11 mouse cellular contexts compared by ENCODE assay signal in genomic region chr11:31362330-31362729, GRCm38 (mm10). TPM values are rescaled to one million over a fixed set of nuclear protein-coding genes. Genes with fewer than 3 reads are reported as not detected.
DNase-seq lines count a peak whose midpoint lies in the region; ATAC-seq and TF ChIP-seq lines count a peak whose summit lies in the region.
"Had no signal": no experiment of that assay in that cellular context is flagged by ENCODE, and none has a peak within 500 bp of the region (broad histone marks: within the 10 kb centered on the region; RNA-seq: fewer than 3 reads in every experiment).

No protein-coding gene starts in this region.

- no peak overlapping the region for H3K27ac ChIP-seq in kidney, embryonic 15.5 days
- H3K27ac ChIP-seq in lung, embryonic 14.5 days (ENCODE audit: low read depth), result no peak overlapping the region
- no peak overlapping the region for H3K27ac ChIP-seq in midbrain, embryonic 13.5 days
- H3K27ac ChIP-seq: hindbrain, embryonic 15.5 days; liver, embryonic 15.5 days had no signal

- H3K9ac ChIP-seq in kidney, embryonic 15.5 days, result no peak overlapping the region
- no peak overlapping the region for H3K9ac ChIP-seq in lung, embryonic 14.5 days
- no peak overlapping the region for H3K9ac ChIP-seq in midbrain, embryonic 13.5 days (replicated peaks)
- H3K9ac ChIP-seq: hindbrain, embryonic 15.5 days; liver, embryonic 15.5 days had no signal

- DNase-seq in cerebellum, postnatal 10 days, result peak; percentile 53 to 69
- DNase-seq in cerebellum, adult 18-20 months, result no peak
- DNase-seq in kidney, postnatal 10 days, result peak; percentile 24
- DNase-seq in heart, adult 8-10 months (ENCODE audit: low spot score), result peak; percentile 45
- DNase-seq in lung, embryonic 14.5 days, result peak; percentile 67
- no peak for DNase-seq in spleen, adult 18-20 months

- H3K4me3 ChIP-seq in kidney, embryonic 15.5 days (replicated peaks), result no peak overlapping the region
- H3K4me3 ChIP-seq in lung, embryonic 14.5 days (ENCODE audit: low read depth, low read length), result no peak overlapping the region
- H3K4me3 ChIP-seq in midbrain, embryonic 13.5 days (replicated peaks), result no peak overlapping the region
- H3K4me3 ChIP-seq: hindbrain, embryonic 15.5 days; liver, embryonic 15.5 days; myocyte had no signal

- no peaks in the 10 kb centered on the region for H3K9me3 ChIP-seq in kidney, embryonic 15.5 days (replicated peaks)
- no peaks in the 10 kb centered on the region for H3K9me3 ChIP-seq in lung, embryonic 14.5 days (ENCODE audit: low read depth, low read length)
- no peaks in the 10 kb centered on the region for H3K9me3 ChIP-seq in midbrain, embryonic 13.5 days
- H3K9me3 ChIP-seq: hindbrain, embryonic 15.5 days; liver, embryonic 15.5 days had no signal

- no peak for TF ChIP-seq CTCF in lung, embryonic 14.5 days (IDR thresholded peaks at IDR 0.05; ENCODE audit: low read depth)

- 83% methylated on average over 3 of the region's 3 CpGs for WGBS in kidney, embryonic 15.5 days
- WGBS in lung, embryonic 14.5 days, result 58% methylated on average over 3 of the region's 3 CpGs
- 82% methylated on average over 3 of the region's 3 CpGs for WGBS in midbrain, embryonic 13.5 days

- peaks cover 7% of the 10 kb centered on the region for H3K27me3 ChIP-seq in kidney, embryonic 15.5 days
- peaks cover 1% of the 10 kb centered on the region; the same call in 1 of the 2 replicates for H3K27me3 ChIP-seq in lung, embryonic 14.5 days (ENCODE audit: insufficient read depth, low read length)
- peaks cover 2% of the 10 kb centered on the region for H3K27me3 ChIP-seq in midbrain, embryonic 13.5 days

- H3K4me1 ChIP-seq in kidney, embryonic 15.5 days, result peaks cover 7% of the 10 kb centered on the region; the same call in 1 of the 2 replicates
- H3K4me1 ChIP-seq in lung, embryonic 14.5 days (ENCODE audit: insufficient read depth), result no peaks in the 10 kb centered on the region
- H3K4me1 ChIP-seq in midbrain, embryonic 13.5 days (replicated peaks), result no peaks in the 10 kb centered on the region
- H3K4me1 ChIP-seq: hindbrain, embryonic 15.5 days; liver, embryonic 15.5 days had no signal

- H3K36me3 ChIP-seq in kidney, embryonic 15.5 days, result no peaks in the 10 kb centered on the region
- H3K36me3 ChIP-seq in lung, embryonic 14.5 days (ENCODE audit: insufficient read depth), result no peaks in the 10 kb centered on the region
- no peaks in the 10 kb centered on the region for H3K36me3 ChIP-seq in midbrain, embryonic 13.5 days
- H3K36me3 ChIP-seq: hindbrain, embryonic 15.5 days; liver, embryonic 15.5 days had no signal

- ATAC-seq in kidney, embryonic 15.5 days (replicated peaks; ENCODE audit: low FRiP score), result no peak
- ATAC-seq in lung, embryonic 14.5 days (ENCODE audit: insufficient read depth), result peak; percentile 73; the same call in 1 of the 2 replicates
- no peak for ATAC-seq in midbrain, embryonic 13.5 days

- H3K4me2 ChIP-seq in kidney, embryonic 15.5 days, result no peak overlapping the region
- H3K4me2 ChIP-seq in lung, embryonic 14.5 days, result no peak overlapping the region
- no peak overlapping the region for H3K4me2 ChIP-seq in midbrain, embryonic 13.5 days (replicated peaks)
- H3K4me2 ChIP-seq: hindbrain, embryonic 15.5 days; liver, embryonic 15.5 days had no signal

RNA-seq across cellular contexts. Expression of gene Stc2, which starts 7.5 kb away (rescaled TPM):
- 2.2 and 2.8 TPM in 2 replicates for polyA plus RNA-seq in kidney, embryonic 15.5 days (2015; fragmentation: Nextera tagmentation; extraction: Ambion mirVana)
- total RNA-seq in heart, adult 8-10 months (2022), result 10 to 100 TPM; 11.2 to 23.3 (median 17.7) TPM
- polyA plus RNA-seq in lung, embryonic 14.5 days (2014; fragmentation: Nextera tagmentation; extraction: Ambion mirVana), result 1.5 and 1.7 TPM in 2 replicates
- 0.53 and 0.71 TPM in 2 replicates for polyA plus RNA-seq in midbrain, embryonic 13.5 days (2015; fragmentation: Nextera tagmentation; extraction: Ambion mirVana)

Comparison
In these comparisons a context has a peak if more than half of its experiments do, and no peak if none do; other contexts are left out.
1. DNase-seq: peak in cerebellum, postnatal 10 days (2 of 2), kidney, postnatal 10 days (single experiment), heart, adult 8-10 months (single experiment) and lung, embryonic 14.5 days (single experiment); none in cerebellum, adult 18-20 months (0 of 2) and spleen, adult 18-20 months (0 of 2).